Mouse (Mus musculus) testis, adult 2 months (tissue): ENCODE measurements around the gene Tesmin.

Source experiments
- CTCF ChIP-seq: fragments of 200-500 bp; IDR thresholded peaks from 2 replicates; pipeline ENCODE4 v1.5.1; 2012; ENCODE audit warnings: low read depth, mild to moderate bottlenecking, inconsistent platforms, low read length, moderate library complexity; ENCODE audit not compliant: control insufficient read depth, insufficient read depth, insufficient replicate concordance
- POLR2A ChIP-seq: fragments of 200-500 bp; IDR thresholded peaks from 2 replicates; pipeline ENCODE4 v1.6.1; 2012; ENCODE audit warnings: low read depth, mild to moderate bottlenecking, inconsistent platforms, low read length, moderate library complexity; ENCODE audit not compliant: control insufficient read depth

DNA sequence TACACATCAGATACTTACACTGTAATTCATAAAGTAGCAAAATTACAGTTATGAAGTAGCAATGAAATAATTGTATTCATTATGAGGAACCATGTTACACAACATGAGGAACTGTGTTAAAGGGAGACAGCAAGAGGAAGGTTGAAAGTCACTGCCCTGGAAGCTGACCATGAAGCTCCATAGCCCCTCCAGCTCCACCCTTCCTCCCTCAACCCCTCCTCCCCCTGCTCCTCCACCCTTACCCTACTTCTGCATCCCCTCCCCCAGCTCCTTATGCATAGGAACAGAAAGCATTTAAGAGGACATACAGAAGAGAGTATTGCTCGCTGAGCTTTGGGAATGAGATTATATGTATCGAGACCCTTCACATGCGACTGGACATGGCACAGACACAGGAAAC is 10.0 kb upstream of the Tesmin start:
- TF ChIP-seq POLR2A, result no peak
- TF ChIP-seq CTCF, result no peak
